Mouse (Mus musculus): ENCODE measurements around the gene Fosl1. TPM values are rescaled to one million over a fixed set of nuclear protein-coding genes. Genes with fewer than 3 reads are reported as not detected.
A peak's percentile ranks its signal among the peaks of the same experiment; 100 is the strongest.

The Fosl1 gene
- polyA plus RNA-seq, 1 experiment, result 0.36 TPM

DNA sequence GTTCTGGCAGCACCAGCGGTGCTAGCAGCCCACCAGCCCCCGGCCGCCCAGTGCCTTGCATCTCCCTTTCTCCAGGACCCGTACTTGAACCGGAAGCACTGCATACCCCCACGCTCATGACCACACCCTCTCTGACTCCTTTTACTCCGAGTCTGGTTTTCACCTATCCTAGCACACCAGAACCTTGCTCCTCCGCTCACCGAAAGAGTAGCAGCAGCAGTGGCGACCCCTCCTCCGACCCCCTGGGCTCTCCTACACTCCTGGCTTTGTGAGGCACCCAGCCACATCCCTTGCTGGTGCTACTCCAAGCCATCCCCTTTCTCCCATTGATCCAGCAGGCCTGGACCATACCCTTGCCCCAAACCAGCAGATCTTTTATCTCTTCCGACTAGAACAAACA, 7.7 kb downstream of the Fosl1 start:
- 46% methylated on average over 12 of the region's 12 CpGs for WGBS
- TF ChIP-seq POLR2A (IDR thresholded peaks at IDR 0.05; ENCODE audit: borderline replicate concordance, extremely low read depth, low read depth, low read length) (no peak), CTCF (IDR thresholded peaks at IDR 0.05; ENCODE audit: insufficient read depth, low read length) (no peak)
- DNase-seq, result no peak
- Histone ChIP-seq H3K4me3 (replicated peaks; ENCODE audit: extremely low read depth, low read depth, low read length) (no peak overlapping the region), H3K4me1 (ENCODE audit: control insufficient read depth, insufficient read depth, low read length) (peaks cover 3% of the 10 kb centered on the region; the same call in 1 of the 2 replicates)

DNA sequence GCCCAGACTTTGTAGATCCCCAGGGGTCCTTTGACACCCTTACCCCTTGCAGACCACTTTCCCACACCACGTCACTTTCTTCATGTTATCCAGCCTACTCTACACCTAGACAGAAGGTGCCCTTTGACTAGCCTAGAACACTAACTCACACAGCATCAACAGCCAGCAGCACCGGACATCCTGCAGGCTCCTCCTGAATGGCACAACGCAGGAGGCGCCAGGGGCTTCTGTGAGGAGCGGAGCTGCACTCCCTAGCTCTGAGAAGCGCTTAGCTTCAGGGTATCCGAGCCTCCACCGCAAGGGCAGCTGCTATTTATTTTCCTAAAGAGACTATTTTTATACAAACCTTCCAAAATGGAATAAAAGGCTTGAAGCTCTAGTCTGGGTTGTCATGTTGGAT, 8.2 kb downstream of the Fosl1 start:
- peak; percentile 6 for DNase-seq
- TF ChIP-seq CTCF (IDR thresholded peaks at IDR 0.05; ENCODE audit: insufficient read depth, low read length), result no peak
- no peak for TF ChIP-seq POLR2A (IDR thresholded peaks at IDR 0.05; ENCODE audit: borderline replicate concordance, extremely low read depth, low read depth, low read length)
- Histone ChIP-seq H3K4me1 (ENCODE audit: control insufficient read depth, insufficient read depth, low read length) (peaks cover 3% of the 10 kb centered on the region; the same call in 1 of the 2 replicates), H3K4me3 (replicated peaks; ENCODE audit: extremely low read depth, low read depth, low read length) (peak overlapping the region; percentile 97)
- WGBS, result 52% methylated on average over 8 of the region's 8 CpGs

DNA sequence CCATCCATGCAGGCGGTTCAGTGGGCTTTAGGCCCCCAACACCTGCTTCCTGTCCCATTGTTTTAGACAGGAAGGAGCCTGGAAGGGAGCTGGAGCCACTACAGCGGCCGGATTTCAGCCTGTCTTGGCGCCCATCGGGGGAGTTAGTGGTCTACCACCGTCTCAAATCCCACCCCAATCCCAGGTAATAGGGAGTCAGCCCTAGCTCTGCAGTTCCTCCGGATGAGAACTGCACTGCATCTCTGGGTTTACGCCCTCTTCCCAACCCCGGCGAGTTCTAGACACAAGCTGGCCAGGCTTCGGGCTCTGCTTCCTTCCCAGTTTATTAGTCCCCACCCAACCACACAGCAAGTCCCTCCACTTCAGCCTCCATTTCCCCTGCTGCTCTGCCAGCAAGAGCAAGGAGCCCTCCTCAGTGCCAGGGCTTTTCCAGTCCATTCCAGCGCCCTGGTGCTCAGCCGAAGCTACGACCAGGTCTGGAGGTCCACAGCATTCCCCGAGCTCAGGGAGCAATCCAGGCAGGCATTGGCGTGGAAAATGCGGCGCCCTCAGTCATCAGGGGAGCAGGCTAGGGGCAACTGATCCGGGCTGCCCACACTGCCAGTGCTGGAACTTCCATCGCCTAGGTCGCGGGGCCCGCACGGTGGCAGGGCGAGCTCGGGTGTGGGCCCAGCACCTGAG, 9.0 kb downstream of the Fosl1 start:
- Histone ChIP-seq H3K4me1 (ENCODE audit: control insufficient read depth, insufficient read depth, low read length) (peaks cover 3% of the 10 kb centered on the region; the same call in 1 of the 2 replicates), H3K4me3 (replicated peaks; ENCODE audit: extremely low read depth, low read depth, low read length) (peak overlapping the region; percentile 97)
- TF ChIP-seq CTCF (IDR thresholded peaks at IDR 0.05; ENCODE audit: insufficient read depth, low read length) (no peak), POLR2A (IDR thresholded peaks at IDR 0.05; ENCODE audit: borderline replicate concordance, extremely low read depth, low read depth, low read length) (peak; percentile 67; the same call in 1 of the 2 replicates)
- WGBS, result 4% methylated on average over 26 of the region's 26 CpGs
- peak; percentile 49 for DNase-seq

GRCm38 (mm10) chr19:5456922-5457745, 9.8 kb downstream of the Fosl1 start:
- Histone ChIP-seq H3K4me1 (ENCODE audit: control insufficient read depth, insufficient read depth, low read length) (peaks cover 3% of the 10 kb centered on the region; the same call in 1 of the 2 replicates), H3K4me3 (replicated peaks; ENCODE audit: extremely low read depth, low read depth, low read length) (peak overlapping the region; percentile 97)
- TF ChIP-seq POLR2A (IDR thresholded peaks at IDR 0.05; ENCODE audit: borderline replicate concordance, extremely low read depth, low read depth, low read length) (peak; percentile 94; the same call in 1 of the 2 replicates), CTCF (IDR thresholded peaks at IDR 0.05; ENCODE audit: insufficient read depth, low read length) (no peak)
- peak; percentile 94 for DNase-seq
- WGBS, result under 1% methylated on average over 69 of the region's 70 CpGs

GRCm38 (mm10) chr19:5457746-5458442, 10.5 kb downstream of the Fosl1 start, which contains the start of gene Ccdc85b:
Ccdc85b (minus strand) TSS chr19:5457894.
- H3K4me3 ChIP-seq (replicated peaks; ENCODE audit: extremely low read depth, low read depth, low read length), result peak within 1 kb of the TSS; percentile 97
- DNase-seq, result no peak
- peaks cover 3% of the 10 kb centered on the region; the same call in 1 of the 2 replicates for H3K4me1 ChIP-seq (ENCODE audit: control insufficient read depth, insufficient read depth, low read length)
- 9% methylated on average over 14 of the region's 14 CpGs for WGBS
- TF ChIP-seq POLR2A (IDR thresholded peaks at IDR 0.05; ENCODE audit: borderline replicate concordance, extremely low read depth, low read depth, low read length), result no peak

DNA sequence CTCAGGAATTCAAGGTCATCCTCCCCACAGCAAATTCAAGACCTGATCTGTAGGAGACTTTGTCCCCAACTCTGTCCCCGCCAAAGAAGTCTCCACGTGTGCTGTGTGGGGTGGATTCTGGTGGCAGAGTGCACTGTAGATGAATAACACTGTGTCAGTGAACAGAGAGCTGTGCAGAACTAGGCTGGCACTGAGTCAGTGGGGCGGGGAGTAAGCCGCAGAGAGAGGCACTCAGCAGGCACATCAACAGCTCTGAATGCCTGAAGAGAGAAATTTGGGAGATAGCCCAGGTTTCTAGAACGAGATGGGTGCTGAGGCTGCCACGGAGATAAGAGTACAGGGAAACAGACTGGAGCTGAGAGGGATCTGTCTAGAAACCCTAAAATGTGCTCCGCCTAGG, 11.7 kb downstream of the Fosl1 start:
- H3K4me3 ChIP-seq (replicated peaks; ENCODE audit: extremely low read depth, low read depth, low read length), result no peak overlapping the region
- TF ChIP-seq POLR2A (IDR thresholded peaks at IDR 0.05; ENCODE audit: borderline replicate concordance, extremely low read depth, low read depth, low read length), result no peak
- TF ChIP-seq CTCF (IDR thresholded peaks at IDR 0.05; ENCODE audit: insufficient read depth, low read length), result no peak
- H3K4me1 ChIP-seq (ENCODE audit: control insufficient read depth, insufficient read depth, low read length), result peaks cover 6% of the 10 kb centered on the region
- WGBS, result 64% methylated on average over 7 of the region's 7 CpGs
- no peak for DNase-seq

GRCm38 (mm10) chr19:5459896-5460295, 12.5 kb downstream of the Fosl1 start:
- Histone ChIP-seq H3K4me1 (ENCODE audit: control insufficient read depth, insufficient read depth, low read length) (peaks cover 8% of the 10 kb centered on the region), H3K4me3 (replicated peaks; ENCODE audit: extremely low read depth, low read depth, low read length) (no peak overlapping the region)
- 20% methylated on average over 3 of the region's 3 CpGs for WGBS
- DNase-seq, result no peak
- TF ChIP-seq POLR2A (IDR thresholded peaks at IDR 0.05; ENCODE audit: borderline replicate concordance, extremely low read depth, low read depth, low read length), result no peak

DNA sequence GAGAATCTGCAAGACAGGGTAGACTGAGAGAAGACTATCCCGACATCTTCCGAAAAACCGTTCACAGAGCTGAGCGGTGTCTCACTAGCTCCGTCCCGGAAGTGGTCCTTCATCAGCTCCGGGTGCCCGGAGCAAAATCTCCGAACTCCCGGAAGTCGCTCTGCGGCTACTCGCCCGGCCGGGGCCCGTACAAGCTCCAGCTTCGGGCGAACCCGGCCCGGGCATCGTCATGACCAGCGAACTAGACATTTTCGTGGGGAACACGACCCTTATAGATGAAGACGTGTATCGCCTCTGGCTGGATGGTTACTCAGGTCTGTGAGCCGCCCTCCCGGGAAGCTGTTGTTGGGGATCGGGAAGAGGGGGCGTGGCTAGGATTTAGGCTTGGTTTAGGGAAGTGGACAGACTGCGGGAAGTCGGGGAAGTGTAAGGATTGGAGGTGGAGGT, 13.1 kb downstream of the Fosl1 start, which contains the start of gene Fibp:
Fibp (plus strand) TSS at position 151 of the 447 bp plus-strand sequence.
- WGBS, result under 1% methylated on average over 32 of the region's 32 CpGs
- DNase-seq, result peak; percentile 89
- TF ChIP-seq POLR2A (IDR thresholded peaks at IDR 0.05; ENCODE audit: borderline replicate concordance, extremely low read depth, low read depth, low read length), result peak; percentile 78
- TF ChIP-seq CTCF (IDR thresholded peaks at IDR 0.05; ENCODE audit: insufficient read depth, low read length), result no peak
- H3K4me1 ChIP-seq (ENCODE audit: control insufficient read depth, insufficient read depth, low read length), result peaks cover 8% of the 10 kb centered on the region
- peak within 1 kb of the TSS; percentile 96 for H3K4me3 ChIP-seq (replicated peaks; ENCODE audit: extremely low read depth, low read depth, low read length)

GRCm38 (mm10) chr19:5461411-5461810, 14.1 kb downstream of the Fosl1 start:
- DNase-seq, result no peak
- no peak for TF ChIP-seq CTCF (IDR thresholded peaks at IDR 0.05; ENCODE audit: insufficient read depth, low read length)
- TF ChIP-seq POLR2A (IDR thresholded peaks at IDR 0.05; ENCODE audit: borderline replicate concordance, extremely low read depth, low read depth, low read length), result no peak
- Histone ChIP-seq H3K4me1 (ENCODE audit: control insufficient read depth, insufficient read depth, low read length) (peaks cover 8% of the 10 kb centered on the region), H3K4me3 (replicated peaks; ENCODE audit: extremely low read depth, low read depth, low read length) (peak overlapping the region; percentile 2)
- 83% methylated on average over 6 of the region's 6 CpGs for WGBS

All from lung, adult 2 months (tissue).